Mouse (Mus musculus) layer of hippocampus, postnatal 10 days (tissue): Measurements from ENCODE around the gene Apol10a. TPM values are rescaled to one million over a fixed set of nuclear protein-coding genes. Genes with fewer than 3 reads are reported as not detected.
"Not testable (repeated sequence)": the region's sequence is repeated elsewhere in the genome, so short reads cannot be mapped to it uniquely, and the experiment has no call there.

ENCODE experiments used
- DNase-seq, 2 experiments: peaks; one replicate each; pipeline ENCODE4 v3.0.0; 2021; ENCODE audit warnings: low spot score in 2 of 2
- long read RNA-seq: library from polyadenylated mRNA; stranded (forward); transcript quantifications from one replicate; pipeline ENCODE4 v2.0.0, GENCODE M21; 2023
- total RNA-seq, 2 experiments: library from RNA; stranded (reverse); gene quantifications; 2 replicates each; pipeline ENCODE4 v1.2.3; 2021

Gene Apol10a
- total RNA-seq, result not detected
- long read RNA-seq, result 0 reads

DNA sequence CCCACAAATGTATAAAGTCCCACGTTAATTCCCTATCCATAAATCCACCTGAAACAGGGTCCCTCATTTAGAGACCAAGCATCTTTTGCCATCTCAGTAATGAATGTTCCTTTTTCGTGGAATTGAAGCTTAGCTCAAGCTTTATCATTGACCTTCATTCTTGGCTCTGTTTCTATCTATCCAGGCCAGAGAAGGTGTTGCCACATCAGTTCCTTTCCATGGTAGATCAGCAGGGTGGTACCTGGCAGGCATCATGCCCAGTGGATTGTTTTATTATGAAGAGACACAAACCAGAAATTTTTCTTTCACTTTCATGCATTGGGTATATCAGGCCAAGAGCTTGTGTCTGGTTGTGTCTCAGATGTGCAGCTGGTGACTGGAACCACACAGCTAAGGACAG, at the start of gene Apol10a:
Apol10a (plus strand) TSS at position 355 of the 400 bp plus-strand sequence.
- not testable (repeated sequence) for DNase-seq

DNA sequence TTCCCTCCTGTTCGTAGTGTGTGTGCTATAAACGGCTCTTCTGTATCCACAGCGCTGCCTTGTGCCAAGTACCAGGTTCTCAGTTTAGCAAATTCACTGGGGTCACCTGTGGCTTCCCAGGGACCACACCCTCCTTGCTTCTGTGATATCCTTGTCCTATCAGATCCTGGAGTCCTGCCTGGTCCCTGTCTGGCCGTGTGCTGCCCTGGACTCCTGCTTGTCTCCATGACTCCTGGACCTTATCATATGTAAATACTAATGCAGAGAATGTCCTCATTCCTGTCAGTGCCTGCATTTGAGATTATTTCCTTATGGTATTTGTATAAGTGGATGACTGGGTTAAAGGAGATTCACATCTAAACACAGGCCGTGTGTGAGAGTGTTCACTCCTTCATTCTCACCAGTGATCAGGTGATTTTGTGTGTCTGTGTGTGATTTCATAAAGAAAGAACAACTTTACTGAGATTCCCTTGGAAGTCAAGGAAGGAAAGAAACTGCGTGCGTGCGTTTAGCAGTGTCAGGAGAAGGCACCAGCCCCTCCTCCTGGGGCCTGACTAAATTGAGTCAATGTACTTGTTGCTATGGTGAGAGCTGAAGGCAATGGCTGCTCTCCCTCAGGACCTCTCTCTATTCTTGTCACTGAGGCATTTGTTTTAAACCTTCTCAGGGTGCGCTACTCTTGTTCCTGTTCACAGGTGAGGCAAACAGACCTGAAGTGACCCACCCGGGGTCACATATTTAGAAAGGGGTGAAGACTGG, 48.0 kb upstream of the Apol10a start:
- not testable (repeated sequence) for DNase-seq

DNA sequence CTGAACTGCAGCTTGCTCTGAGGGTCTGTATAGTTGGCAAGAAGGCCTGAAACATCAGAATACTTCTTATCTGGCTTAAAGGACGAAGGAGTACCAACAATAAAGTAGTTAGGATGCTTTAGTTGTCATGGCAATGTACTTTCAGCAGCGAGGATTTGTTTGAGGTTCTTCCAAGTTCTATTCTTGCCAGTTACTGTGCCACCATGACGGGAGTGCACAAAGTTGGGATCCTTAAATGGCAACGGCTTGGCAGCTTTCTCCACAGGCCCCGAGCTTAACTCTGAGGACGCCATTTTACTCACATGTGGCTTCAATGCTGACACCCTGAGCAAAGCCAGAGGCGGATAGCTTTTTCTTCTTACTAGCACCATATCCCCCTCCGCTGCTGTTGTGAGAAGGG, 32.1 kb upstream of the Apol10a start:
- DNase-seq, result peak; percentile 7 to 28

DNA sequence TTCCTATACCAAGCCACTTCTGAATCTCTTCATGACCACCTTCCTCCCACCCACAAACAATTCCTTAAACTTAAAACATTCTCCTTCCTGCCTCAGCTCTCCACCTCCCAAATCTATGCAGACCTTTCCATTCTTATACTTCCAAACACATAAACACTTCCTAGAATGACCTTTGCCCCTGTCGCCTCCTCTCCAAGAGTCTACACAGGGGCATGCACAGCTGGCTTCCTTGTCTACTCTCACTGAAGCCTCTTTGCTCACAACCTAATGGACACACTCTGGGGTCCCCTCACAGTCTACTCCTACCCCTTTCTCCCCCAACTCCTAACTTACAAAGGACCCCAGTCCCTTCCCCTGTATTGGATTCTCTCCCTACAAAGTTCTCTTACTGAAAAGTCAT, 31.2 kb upstream of the Apol10a start:
- not testable (repeated sequence) for DNase-seq

DNA sequence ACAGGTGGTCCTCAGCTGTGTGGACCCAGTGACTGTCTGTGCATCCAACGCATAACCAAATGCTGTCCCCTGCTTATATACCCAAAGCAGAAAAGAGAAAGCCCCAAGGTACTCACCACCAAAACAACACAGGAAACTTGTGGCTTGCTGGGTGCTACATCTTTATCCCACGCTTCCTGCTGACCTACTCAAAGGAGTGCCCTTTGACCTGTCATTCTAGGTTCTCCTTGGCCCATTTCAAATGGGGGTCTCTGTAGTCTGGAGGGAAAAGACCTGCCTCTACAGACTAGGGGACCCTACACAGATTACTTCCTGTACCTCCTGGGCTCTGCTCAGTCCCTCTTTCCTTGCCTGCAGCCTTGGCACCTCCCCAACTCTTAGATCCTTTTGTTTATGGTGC, 29.5 kb upstream of the Apol10a start, which contains the start of gene Apol7b:
Apol7b (minus strand) TSS at position 101 of the 400 bp plus-strand sequence.
- DNase-seq, result not testable (repeated sequence)

DNA sequence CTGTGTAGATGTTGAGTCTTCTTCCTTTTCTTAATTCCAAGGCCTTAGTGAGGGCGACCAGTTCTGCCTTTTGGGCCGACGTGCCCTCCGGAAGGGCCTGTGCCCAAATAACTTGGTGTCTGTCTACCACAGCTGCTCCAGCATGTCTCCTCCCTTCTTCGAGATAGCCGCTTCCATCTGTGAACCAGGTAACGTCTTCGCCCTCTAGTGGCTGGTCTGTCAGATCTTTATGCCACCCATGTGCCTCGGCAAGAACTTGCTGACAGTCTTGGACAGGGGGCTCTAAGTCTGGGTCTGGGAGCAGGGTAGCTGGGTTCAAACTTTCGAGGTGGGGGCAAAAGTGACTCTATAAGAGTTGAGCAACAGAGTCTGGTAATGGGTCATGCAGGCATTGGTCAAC, 26.9 kb upstream of the Apol10a start:
- not testable (repeated sequence) for DNase-seq

DNA sequence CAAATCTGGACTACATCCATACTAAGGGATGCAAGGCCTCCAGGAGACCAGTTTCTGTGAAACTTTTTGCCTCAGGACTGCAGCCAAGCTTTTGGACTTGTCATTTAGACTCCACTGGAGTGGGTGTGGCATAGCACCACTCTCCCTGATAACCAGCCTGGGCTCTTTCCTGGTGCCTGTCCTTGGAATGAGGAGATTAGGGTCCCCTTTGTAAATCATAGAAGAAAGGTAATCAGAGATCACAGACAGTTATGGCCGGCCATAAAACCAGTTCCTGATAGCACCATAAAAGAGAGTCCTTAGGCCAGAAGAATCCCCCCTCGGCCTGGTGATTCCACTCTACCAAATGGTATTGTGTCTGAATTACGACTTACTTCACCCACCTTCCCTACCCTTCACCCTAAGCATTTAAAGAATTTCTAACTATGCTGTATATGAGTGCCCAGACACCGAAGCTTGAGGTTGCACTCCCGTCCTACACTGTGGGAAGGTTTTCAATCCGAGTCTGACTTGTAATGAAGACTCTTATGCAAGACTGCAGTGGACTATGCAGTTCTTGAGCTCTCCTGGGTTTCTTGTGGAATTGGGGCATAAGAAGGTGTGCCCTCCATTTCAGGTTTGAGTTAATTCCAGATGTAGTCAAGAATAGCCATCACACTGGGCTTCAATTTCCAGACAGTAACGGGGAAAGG, 2.0 kb upstream of the Apol10a start:
- DNase-seq, result not testable (repeated sequence)

DNA sequence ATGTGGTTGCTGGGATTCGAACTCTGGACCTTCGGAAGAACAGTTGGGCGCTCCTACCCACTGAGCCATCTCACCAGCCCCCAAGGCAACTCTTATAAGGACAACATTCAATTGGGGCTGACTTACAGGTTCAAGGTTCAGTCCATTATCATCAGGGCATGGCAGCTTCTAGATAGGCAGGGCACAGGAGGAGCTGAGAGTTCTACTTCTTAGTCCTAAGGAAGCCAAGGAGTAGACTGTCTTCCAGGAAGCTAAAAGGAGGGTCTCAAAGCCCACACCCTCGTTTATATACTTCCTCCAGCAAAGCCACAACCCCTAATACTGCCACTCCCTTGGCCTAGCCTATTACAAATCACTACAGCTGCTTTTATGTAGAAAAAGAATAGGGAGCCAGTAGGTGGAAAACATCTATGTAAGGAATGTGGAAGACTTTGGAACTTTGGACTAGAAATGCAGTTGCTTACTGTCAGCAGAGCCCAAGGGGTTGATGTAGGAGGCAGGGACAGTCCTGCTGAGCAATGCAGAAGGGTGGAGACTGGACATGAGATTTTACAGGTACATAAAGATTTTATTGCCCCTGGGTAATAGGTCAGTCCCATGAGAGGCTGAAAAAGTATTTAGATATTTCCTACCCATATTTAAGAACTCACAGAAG, 5.4 kb downstream of the Apol10a start:
- no peak for DNase-seq

DNA sequence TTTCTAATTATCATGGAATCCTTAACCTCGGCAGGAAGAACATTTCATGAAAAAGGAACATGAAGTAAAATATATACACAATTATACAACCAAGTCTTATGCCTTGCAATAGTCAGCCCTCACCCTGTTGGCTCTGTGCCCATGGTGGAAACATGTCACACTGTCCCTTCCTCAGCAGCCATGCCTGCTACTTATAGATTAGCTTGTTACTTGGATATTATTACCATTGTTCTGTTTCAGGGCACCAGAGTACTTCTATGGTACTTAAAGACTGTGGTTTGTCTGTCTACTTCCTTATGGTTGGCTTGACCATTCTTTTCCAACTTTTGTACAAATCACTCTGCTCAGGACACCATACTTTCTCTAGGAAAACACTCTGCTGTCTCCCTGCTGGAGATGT, 16.3 kb downstream of the Apol10a start:
- DNase-seq, result not testable (repeated sequence)

DNA sequence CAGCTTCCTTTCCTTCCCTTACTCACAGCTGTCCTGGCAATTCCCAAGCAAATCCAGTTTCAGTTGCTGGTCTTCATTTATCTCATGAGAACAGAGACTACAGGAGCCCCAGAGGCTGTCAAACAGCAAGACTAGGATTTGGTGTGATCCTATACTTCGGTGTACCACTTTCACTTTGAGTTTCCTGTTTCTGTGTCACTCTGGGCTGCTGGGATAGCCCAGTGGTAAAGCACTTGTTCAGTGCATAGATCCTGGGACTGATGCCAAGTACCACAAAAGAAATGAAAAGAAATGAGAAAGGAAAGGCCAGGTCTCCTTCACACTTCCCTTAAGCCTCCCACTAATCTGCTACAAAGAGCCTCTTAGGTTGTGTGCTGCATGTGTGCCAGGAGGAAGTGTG, 17.8 kb downstream of the Apol10a start:
- not testable (repeated sequence) for DNase-seq

DNA sequence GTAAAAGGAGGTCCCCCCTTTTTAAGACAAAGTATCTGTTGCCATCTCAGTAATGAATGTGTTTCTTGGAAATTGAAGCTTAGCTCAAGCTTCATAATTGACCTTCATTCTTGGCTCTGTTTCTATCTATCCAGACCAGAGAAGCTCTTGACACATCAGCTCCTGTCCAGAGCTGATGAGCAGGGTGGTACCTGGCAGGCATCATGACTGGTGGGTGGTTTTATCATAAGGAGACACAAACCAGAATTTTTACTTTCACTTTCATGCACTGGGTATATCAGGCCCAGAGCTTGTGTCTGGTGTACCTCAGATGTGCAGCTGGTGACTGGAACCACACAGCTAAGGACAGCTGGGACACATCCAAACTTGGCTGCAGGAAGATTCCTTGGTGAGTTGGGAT, 31.1 kb downstream of the Apol10a start, which contains the start of gene Apol11a:
Apol11a (plus strand) TSS at position 306 of the 400 bp plus-strand sequence.
- not testable (repeated sequence) for DNase-seq

DNA sequence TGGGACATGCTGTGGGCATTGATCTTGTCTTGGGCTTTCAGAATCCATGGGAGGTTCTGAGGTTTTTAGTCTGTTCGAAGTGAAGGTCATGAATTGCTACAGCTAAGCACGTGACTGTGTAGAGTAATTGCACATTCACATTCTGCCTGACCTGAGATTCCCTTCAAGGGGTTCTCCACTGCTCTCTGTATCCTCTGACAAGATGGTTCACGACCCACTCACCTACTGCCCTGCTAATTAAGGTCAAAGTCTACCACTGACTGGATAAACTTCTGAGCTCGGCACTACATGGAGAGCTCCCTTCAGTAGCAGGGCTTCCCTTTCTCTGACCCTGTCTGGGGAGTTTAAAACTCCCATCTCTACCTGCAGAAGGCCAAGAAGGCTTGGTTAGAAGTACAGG, 43.7 kb downstream of the Apol10a start:
- not testable (repeated sequence) for DNase-seq

DNA sequence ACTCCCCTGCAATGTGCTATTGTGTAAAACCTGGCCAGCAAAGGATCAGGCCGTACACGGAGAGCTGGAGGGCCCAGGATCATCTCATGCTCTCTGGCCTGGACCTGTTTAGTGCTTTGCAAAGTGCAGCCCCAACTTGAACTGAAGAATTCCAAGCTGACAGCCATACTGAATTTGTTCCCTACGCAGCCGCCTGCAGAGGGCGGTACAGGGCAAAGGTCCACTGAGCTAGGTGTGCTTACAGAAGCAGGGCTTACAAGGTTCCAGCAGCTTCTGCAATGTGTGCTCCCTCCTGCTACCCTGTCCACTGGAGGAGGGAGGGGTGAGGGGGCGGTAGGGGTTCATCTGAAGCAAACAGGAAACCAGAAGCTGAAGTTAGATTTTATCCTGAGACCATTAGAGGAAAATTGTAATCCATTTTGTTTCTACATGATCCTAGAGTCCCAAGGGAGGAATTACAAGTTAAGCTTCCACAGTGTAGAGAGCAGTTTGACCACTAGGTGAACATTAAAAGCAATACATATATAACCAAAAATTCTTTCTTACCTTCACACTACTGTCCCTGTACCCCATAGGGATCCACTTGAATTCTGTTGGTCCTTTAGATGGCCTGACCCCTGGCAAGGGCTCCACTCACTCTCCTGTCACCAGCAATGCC, 46.5 kb downstream of the Apol10a start:
- peak; percentile 48 to 71 for DNase-seq

DNA sequence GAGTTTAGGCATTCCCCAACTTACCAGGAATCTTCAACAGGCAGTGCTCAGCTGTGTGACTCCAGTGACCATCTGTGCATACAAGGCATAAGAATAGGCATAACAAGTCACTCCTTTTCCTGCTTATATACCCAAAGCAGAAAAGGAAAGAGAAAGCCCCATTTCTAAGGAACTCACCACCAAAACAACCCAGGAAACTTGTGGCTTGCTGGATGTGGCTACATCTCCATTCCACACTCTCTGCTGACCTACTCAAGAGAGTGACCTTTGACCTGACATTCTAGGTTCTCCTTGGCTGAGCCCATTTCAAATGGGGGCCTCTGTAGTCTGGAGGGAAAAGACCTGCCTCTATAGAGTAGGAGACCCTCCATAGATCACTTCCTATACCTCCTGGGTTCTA, 56.4 kb downstream of the Apol10a start, which contains the start of gene Apol7c:
Apol7c (minus strand) TSS at position 101 of the 400 bp plus-strand sequence.
- DNase-seq, result no peak

DNA sequence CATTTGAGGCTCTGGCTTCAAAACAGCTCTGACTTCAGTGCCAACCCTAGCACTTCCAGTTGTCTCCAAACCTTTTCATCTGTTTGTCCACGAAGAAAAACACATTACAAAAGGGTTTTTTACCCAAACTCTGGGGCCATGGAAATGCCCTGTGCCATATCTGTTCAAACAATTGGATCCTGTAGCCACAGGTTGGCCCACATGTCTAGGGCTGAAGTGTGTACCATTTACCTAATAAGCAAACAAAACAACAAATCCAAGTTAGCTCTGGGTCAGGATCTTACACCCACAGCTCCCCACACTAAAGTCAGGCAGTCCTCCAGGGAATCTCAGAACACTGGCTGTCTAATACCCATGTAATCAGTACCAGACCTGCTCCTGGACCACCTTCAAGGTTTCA, 62.4 kb downstream of the Apol10a start:
- DNase-seq, result not testable (repeated sequence)

Other genes starting within 250 kb of the Apol10a start
- gene Rbfox2, start 170.0 kb upstream of the Apol10a start, total RNA-seq, result 100 to 1,000 TPM; 232 to 253 TPM
- gene Apol7a, start 77.9 kb upstream of the Apol10a start, total RNA-seq, result under 1 TPM; 0.32 to 0.42 TPM
- under 1 TPM in 1 of 2 experiments, not detected in 1; 0.83 TPM for gene Apol9a, start 65.9 kb upstream of the Apol10a start, total RNA-seq
- gene Apol7b, start 29.6 kb upstream of the Apol10a start, total RNA-seq, result not detected
- not detected for gene Apol11a, start 31.2 kb downstream of the Apol10a start, total RNA-seq
- not detected for gene Apol7c, start 56.3 kb downstream of the Apol10a start, total RNA-seq
- gene 1700025B11Rik, start 84.8 kb downstream of the Apol10a start, total RNA-seq, result not detected
- under 1 TPM in 1 of 2 experiments, not detected in 1; 0.16 TPM for gene Apol10b, start 119.1 kb downstream of the Apol10a start, total RNA-seq
- not detected for gene Gm36245, start 122.2 kb downstream of the Apol10a start, total RNA-seq
- under 1 TPM in 1 of 2 experiments, not detected in 1; 0.18 TPM for gene Apol11b, start 166.2 kb downstream of the Apol10a start, total RNA-seq
- gene Apol7e, start 221.8 kb downstream of the Apol10a start, total RNA-seq, result not detected